ENCODE assay signal across 9 mouse cellular contexts in genomic region chr6:91152892-91153548, GRCm38 (mm10). TPM values are rescaled to one million over a fixed set of nuclear protein-coding genes. Genes with fewer than 3 reads are reported as not detected.
DNase-seq lines count a peak whose midpoint lies in the region; ATAC-seq and TF ChIP-seq lines count a peak whose summit lies in the region.
"Had no signal": no experiment of that assay in that cellular context is flagged by ENCODE, and none has a peak within 500 bp of the region (broad histone marks: within the 10 kb centered on the region; RNA-seq: fewer than 3 reads in every experiment).

No protein-coding gene starts in this region.

- H3K4me1 ChIP-seq in bone marrow, adult 2 months (ENCODE audit: control insufficient read depth, insufficient read depth, low read length), result peaks cover 5% of the 10 kb centered on the region; the same call in 1 of the 2 replicates
- peaks cover 43% of the 10 kb centered on the region for H3K4me1 ChIP-seq in hindbrain, embryonic 12.5 days
- H3K4me1 ChIP-seq in midbrain, embryonic 14.5 days (ENCODE audit: control insufficient read depth, insufficient read depth, low read length), result peaks cover 55% of the 10 kb centered on the region

- no peaks in the 10 kb centered on the region for H3K27me3 ChIP-seq in hindbrain, embryonic 12.5 days
- no peaks in the 10 kb centered on the region for H3K27me3 ChIP-seq in midbrain, embryonic 14.5 days (ENCODE audit: control insufficient read depth, insufficient read depth, low read length)

- peak; percentile 89 for DNase-seq in heart, adult 11 months
- no peak for DNase-seq in heart, adult 9 months (ENCODE audit: low spot score in 2 of 2)
- DNase-seq in midbrain, embryonic 14.5 days, result no peak
- no peak for DNase-seq in adrenal gland, postnatal 4 days (ENCODE audit: low spot score in 2 of 2)
- no peak for DNase-seq in gastrocnemius, adult 18-20 months (ENCODE audit: low spot score)
- DNase-seq in spleen, adult 18-20 months, result no peak

- H3K4me2 ChIP-seq in hindbrain, embryonic 12.5 days (replicated peaks), result peak overlapping the region; percentile 49
- peak overlapping the region; percentile 54 for H3K4me2 ChIP-seq in midbrain, embryonic 14.5 days (ENCODE audit: low read length)

- peak overlapping the region; percentile 19; the same call in 1 of the 2 replicates for H3K27ac ChIP-seq in bone marrow, adult 2 months (ENCODE audit: control insufficient read depth, insufficient read depth, low read depth, low read length, poor library complexity)
- H3K27ac ChIP-seq in hindbrain, embryonic 12.5 days, result peak overlapping the region; percentile 72
- peak overlapping the region; percentile 92 for H3K27ac ChIP-seq in midbrain, embryonic 14.5 days (replicated peaks; ENCODE audit: low read depth, low read length)

- H3K9me3 ChIP-seq in hindbrain, embryonic 12.5 days (replicated peaks), result no peaks in the 10 kb centered on the region
- H3K9me3 ChIP-seq in midbrain, embryonic 14.5 days (ENCODE audit: control insufficient read depth, low read length), result no peaks in the 10 kb centered on the region

- no peak overlapping the region for H3K9ac ChIP-seq in hindbrain, embryonic 12.5 days
- H3K9ac ChIP-seq in midbrain, embryonic 14.5 days (replicated peaks; ENCODE audit: low read length), result no peak overlapping the region; the same call in 1 of the 2 replicates

- TF ChIP-seq CTCF in bone marrow, adult 2 months (IDR thresholded peaks at IDR 0.05; ENCODE audit: control insufficient read depth, insufficient read depth, low read length), result no peak

- no peak overlapping the region for H3K4me3 ChIP-seq in bone marrow, adult 2 months (replicated peaks; ENCODE audit: control insufficient read depth, low read depth, low read length)
- H3K4me3 ChIP-seq in hindbrain, embryonic 12.5 days, result no peak overlapping the region
- peak overlapping the region; percentile 21; the same call in 1 of the 2 replicates for H3K4me3 ChIP-seq in midbrain, embryonic 14.5 days (replicated peaks; ENCODE audit: low read depth, low read length)

- 31% methylated on average over 7 of the region's 7 CpGs for WGBS in bone marrow, adult 2 months
- 42% methylated on average over 7 of the region's 7 CpGs for WGBS in hindbrain, embryonic 12.5 days
- 35% methylated on average over 7 of the region's 7 CpGs for WGBS in midbrain, embryonic 14.5 days

- no peaks in the 10 kb centered on the region for H3K36me3 ChIP-seq in hindbrain, embryonic 12.5 days
- no peaks in the 10 kb centered on the region for H3K36me3 ChIP-seq in midbrain, embryonic 14.5 days (ENCODE audit: control insufficient read depth, insufficient read depth, low read length)

- no peak for ATAC-seq in hindbrain, embryonic 12.5 days (ENCODE audit: low FRiP score)
- ATAC-seq in midbrain, embryonic 14.5 days (ENCODE audit: low FRiP score, low TSS enrichment), result no peak

- no peak for TF ChIP-seq POLR2A in bone marrow, adult 2 months (IDR thresholded peaks at IDR 0.05; ENCODE audit: borderline replicate concordance, control insufficient read depth, low read depth, low read length)

RNA-seq across cellular contexts. Expression of gene Hdac11, which starts 3.4 kb away (rescaled TPM):
- polyA plus RNA-seq in bone marrow, adult 2 months (2011; ENCODE audit: insufficient read depth, insufficient read length, low replicate concordance, missing spikeins), result 5.9 and 7.6 TPM in 2 replicates
- 18.8 and 23.2 TPM in 2 replicates for polyA plus RNA-seq in hindbrain, embryonic 12.5 days (2016; fragmentation: Nextera tagmentation; extraction: Ambion mirVana)
- 42.1 and 50.3 TPM in 2 replicates for polyA plus RNA-seq in midbrain, embryonic 14.5 days (2014; fragmentation: Nextera tagmentation; extraction: Ambion mirVana)
- total RNA-seq in adrenal gland, postnatal 4 days (2021), result 10 to 100 TPM; 12.9 to 17.8 TPM
- total RNA-seq in gastrocnemius, adult 18-20 months (2021), result 1 to 10 TPM; 6.7 to 7.2 TPM

RNA-seq across cellular contexts. Expression of gene Nup210, which starts 36.4 kb away (rescaled TPM):
- 58.4 and 111 TPM in 2 replicates for polyA plus RNA-seq in bone marrow, adult 2 months (2011; ENCODE audit: insufficient read depth, insufficient read length, low replicate concordance, missing spikeins)
- polyA plus RNA-seq in hindbrain, embryonic 12.5 days (2016; fragmentation: Nextera tagmentation; extraction: Ambion mirVana), result 19.1 and 19.8 TPM in 2 replicates
- polyA plus RNA-seq in midbrain, embryonic 14.5 days (2014; fragmentation: Nextera tagmentation; extraction: Ambion mirVana), result 17.1 and 28.0 TPM in 2 replicates
- total RNA-seq in adrenal gland, postnatal 4 days (2021), result 10 to 100 TPM; 17.0 to 24.6 TPM
- 10 to 100 TPM; 18.4 to 22.1 TPM for total RNA-seq in gastrocnemius, adult 18-20 months (2021)
- polyA plus RNA-seq: C2C12 had no signal

RNA-seq across cellular contexts. Expression of gene Fbln2, which starts 59.2 kb away (rescaled TPM):
- polyA plus RNA-seq in bone marrow, adult 2 months (2011; ENCODE audit: insufficient read depth, insufficient read length, low replicate concordance, missing spikeins), result 0.83 and 16.4 TPM in 2 replicates
- 100 and 102 TPM in 2 replicates for polyA plus RNA-seq in hindbrain, embryonic 12.5 days (2016; fragmentation: Nextera tagmentation; extraction: Ambion mirVana)
- 4.8 and 12.0 TPM in 2 replicates for polyA plus RNA-seq in midbrain, embryonic 14.5 days (2014; fragmentation: Nextera tagmentation; extraction: Ambion mirVana)
- total RNA-seq in adrenal gland, postnatal 4 days (2021), result 10 to 100 TPM; 71.7 to 73.5 TPM
- 10 to 100 TPM; 40.1 to 51.6 TPM for total RNA-seq in gastrocnemius, adult 18-20 months (2021)

Comparison
In these comparisons a context has a peak if more than half of its experiments do, and no peak if none do; other contexts are left out.
1. H3K27ac ChIP-seq: peak in every context shown above with its lines; median percentile 92 in midbrain, embryonic 14.5 days; 72 in hindbrain, embryonic 12.5 days; 19 in bone marrow, adult 2 months.